Mouse (Mus musculus): ENCODE results near the gene Fam221b. TPM values are rescaled to one million over a fixed set of nuclear protein-coding genes. Genes with fewer than 3 reads are reported as not detected.

The Fam221b gene
- polyA plus RNA-seq (2012; rRNA removed) (0.40 and 0.63 TPM in 2 replicates), polyA plus RNA-seq (2014; fragmentation: Nextera tagmentation; extraction: Ambion mirVana) (4.0 and 4.3 TPM in 2 replicates)

GRCm38 (mm10) chr4:43668782-43669427 is at the start of gene Fam221b, which contains the start of gene Tmem8b:
Fam221b (minus strand) TSS chr4:43669145.
Tmem8b (plus strand) TSS chr4:43668971.
- H3K27me3 ChIP-seq (ENCODE audit: control insufficient read depth, insufficient read depth, low read length), result peaks cover 12% of the 10 kb centered on the region

GRCm38 (mm10) chr4:43713652-43714219 is 44.8 kb upstream of the Fam221b start:
- ATAC-seq (ENCODE audit: low FRiP score, low read depth) (no peak), DNase-seq (ENCODE audit: low spot score) (peak; percentile 71)
- WGBS, result 25% methylated on average over 7 of the region's 7 CpGs
- peaks cover 5% of the 10 kb centered on the region; the same call in 1 of the 2 replicates for H3K4me1 ChIP-seq (ENCODE audit: control insufficient read depth, insufficient read depth, low read length)
- no peaks in the 10 kb centered on the region for H3K27me3 ChIP-seq (ENCODE audit: control insufficient read depth, insufficient read depth, low read length)
- no peak overlapping the region for H3K9ac ChIP-seq (ENCODE audit: low read depth, low read length, severe bottlenecking)
- TF ChIP-seq POLR2A (IDR thresholded peaks at IDR 0.05; ENCODE audit: borderline replicate concordance, extremely low read depth, insufficient read depth, insufficient read length), result no peak
- no peak overlapping the region for H3K4me2 ChIP-seq (replicated peaks; ENCODE audit: low read depth, low read length, severe bottlenecking)
- H3K9me3 ChIP-seq (ENCODE audit: control insufficient read depth, low read length), result no peaks in the 10 kb centered on the region
- no peak overlapping the region for H3K4me3 ChIP-seq (replicated peaks; ENCODE audit: low read length)
- H3K27ac ChIP-seq (replicated peaks; ENCODE audit: low read depth, low read length), result no peak overlapping the region
- no peaks in the 10 kb centered on the region for H3K36me3 ChIP-seq (ENCODE audit: control insufficient read depth, insufficient read depth, low read length)

More at GRCm38 (mm10) chr4:43668782-43669427, at the start of gene Fam221b, which contains the start of gene Tmem8b:
- Histone ChIP-seq H3K9ac (ENCODE audit: low read depth, low read length, severe bottlenecking) (peak within 1 kb of the TSS; percentile 91), H3K27ac (replicated peaks; ENCODE audit: low read depth, low read length) (peak within 1 kb of the TSS; percentile 58), H3K4me3 (replicated peaks; ENCODE audit: low read length) (peak within 1 kb of the TSS; percentile 78), H3K4me2 (replicated peaks; ENCODE audit: low read depth, low read length, severe bottlenecking) (peak within 1 kb of the TSS; percentile 85), H3K9me3 (ENCODE audit: control insufficient read depth, low read length) (no peaks in the 10 kb centered on the region), H3K36me3 (ENCODE audit: control insufficient read depth, insufficient read depth, low read length) (peaks cover under 1% of the 10 kb centered on the region; the same call in 1 of the 2 replicates), H3K4me1 (ENCODE audit: control insufficient read depth, insufficient read depth, low read length) (peaks cover 18% of the 10 kb centered on the region)
- 4% methylated on average over 36 of the region's 41 CpGs for WGBS
- ATAC-seq (ENCODE audit: low FRiP score, low read depth) (peak; percentile 96), DNase-seq (ENCODE audit: low spot score) (peak; percentile 92)
- 0 out of 2 replicates have a peak, but pooled peaks have one; percentile 21 for TF ChIP-seq POLR2A (IDR thresholded peaks at IDR 0.05; ENCODE audit: borderline replicate concordance, extremely low read depth, insufficient read depth, insufficient read length)

GRCm38 (mm10) chr4:43711821-43712220 is 42.9 kb upstream of the Fam221b start:
- WGBS, result 6% methylated on average over 2 of the region's 2 CpGs
- TF ChIP-seq POLR2A (IDR thresholded peaks at IDR 0.05; ENCODE audit: borderline replicate concordance, extremely low read depth, insufficient read depth, insufficient read length), result no peak
- Histone ChIP-seq H3K9ac (ENCODE audit: low read depth, low read length, severe bottlenecking) (no peak overlapping the region), H3K27me3 (ENCODE audit: control insufficient read depth, insufficient read depth, low read length) (no peaks in the 10 kb centered on the region), H3K4me1 (ENCODE audit: control insufficient read depth, insufficient read depth, low read length) (peaks cover 5% of the 10 kb centered on the region; the same call in 1 of the 2 replicates), H3K4me3 (replicated peaks; ENCODE audit: low read length) (no peak overlapping the region), H3K4me2 (replicated peaks; ENCODE audit: low read depth, low read length, severe bottlenecking) (no peak overlapping the region), H3K27ac (replicated peaks; ENCODE audit: low read depth, low read length) (no peak overlapping the region), H3K9me3 (ENCODE audit: control insufficient read depth, low read length) (no peaks in the 10 kb centered on the region), H3K36me3 (ENCODE audit: control insufficient read depth, insufficient read depth, low read length) (no peaks in the 10 kb centered on the region)
- peak; percentile 48 for DNase-seq (ENCODE audit: low spot score)
- ATAC-seq (ENCODE audit: low FRiP score, low read depth), result 0 out of 2 replicates have a peak, but pooled peaks have one; percentile 31

- peaks cover 5% of the 10 kb centered on the region; the same call in 1 of the 2 replicates for H3K4me1 ChIP-seq (ENCODE audit: control insufficient read depth, insufficient read depth, low read length)
- H3K4me2 ChIP-seq (replicated peaks; ENCODE audit: low read depth, low read length, severe bottlenecking), result no peak within 1 kb of the TSS
- H3K9me3 ChIP-seq (ENCODE audit: control insufficient read depth, low read length), result no peaks in the 10 kb centered on the region
- no peak within 1 kb of the TSS for H3K27ac ChIP-seq (replicated peaks; ENCODE audit: low read depth, low read length)
- DNase-seq (ENCODE audit: low spot score) (no peak), ATAC-seq (ENCODE audit: low FRiP score, low read depth) (no peak)
- TF ChIP-seq POLR2A (IDR thresholded peaks at IDR 0.05; ENCODE audit: borderline replicate concordance, extremely low read depth, insufficient read depth, insufficient read length), result no peak
- no peaks in the 10 kb centered on the region for H3K27me3 ChIP-seq (ENCODE audit: control insufficient read depth, insufficient read depth, low read length)
- no peak within 1 kb of the TSS for H3K9ac ChIP-seq (ENCODE audit: low read depth, low read length, severe bottlenecking)
- H3K36me3 ChIP-seq (ENCODE audit: control insufficient read depth, insufficient read depth, low read length), result no peaks in the 10 kb centered on the region
- no peak within 1 kb of the TSS for H3K4me3 ChIP-seq (replicated peaks; ENCODE audit: low read length)
- WGBS, result 81% methylated on average over 6 of the region's 6 CpGs
Observed at GRCm38 (mm10) chr4:43709869-43710268, 40.9 kb upstream of the Fam221b start, which contains the start of gene Olfr71. Olfr71 (minus strand) TSS chr4:43710255.

GRCm38 (mm10) chr4:43705991-43706390 is 37.0 kb upstream of the Fam221b start:
- H3K27ac ChIP-seq (replicated peaks; ENCODE audit: low read depth, low read length), result no peak overlapping the region
- TF ChIP-seq POLR2A (IDR thresholded peaks at IDR 0.05; ENCODE audit: borderline replicate concordance, extremely low read depth, insufficient read depth, insufficient read length), result no peak
- H3K36me3 ChIP-seq (ENCODE audit: control insufficient read depth, insufficient read depth, low read length), result no peaks in the 10 kb centered on the region
- H3K27me3 ChIP-seq (ENCODE audit: control insufficient read depth, insufficient read depth, low read length), result no peaks in the 10 kb centered on the region
- 63% methylated on average over 13 of the region's 13 CpGs for WGBS
- H3K9me3 ChIP-seq (ENCODE audit: control insufficient read depth, low read length), result no peaks in the 10 kb centered on the region
- no peak overlapping the region for H3K9ac ChIP-seq (ENCODE audit: low read depth, low read length, severe bottlenecking)
- ATAC-seq (ENCODE audit: low FRiP score, low read depth), result no peak
- DNase-seq (ENCODE audit: low spot score), result no peak
- no peak overlapping the region for H3K4me2 ChIP-seq (replicated peaks; ENCODE audit: low read depth, low read length, severe bottlenecking)
- H3K4me1 ChIP-seq (ENCODE audit: control insufficient read depth, insufficient read depth, low read length), result no peaks in the 10 kb centered on the region
- H3K4me3 ChIP-seq (replicated peaks; ENCODE audit: low read length), result no peak overlapping the region
